ENCODE assay signal across 9 mouse cellular contexts in the genomic region with DNA sequence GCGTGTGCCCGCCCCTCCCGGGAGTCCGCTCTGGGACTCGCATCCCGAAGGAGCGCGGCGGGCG. TPM values are rescaled to one million over a fixed set of nuclear protein-coding genes. Genes with fewer than 3 reads are reported as not detected.
DNase-seq lines count a peak whose midpoint lies in the region; ATAC-seq and TF ChIP-seq lines count a peak whose summit lies in the region.
"Had no signal": no experiment of that assay in that cellular context is flagged by ENCODE, and none has a peak within 500 bp of the region (broad histone marks: within the 10 kb centered on the region; RNA-seq: fewer than 3 reads in every experiment).

A gene (minus strand): TSS at position 47 of the 64 bp plus-strand sequence.

- no peak for TF ChIP-seq EP300 in lung, postnatal 0 days (IDR thresholded peaks at IDR 0.05)

- TF ChIP-seq POLR2A in small intestine, adult 2 months (IDR thresholded peaks at IDR 0.05; ENCODE audit: low read depth, low read length) = no peak

- no peak for DNase-seq in adrenal gland, adult 8-10 months
- no peak for DNase-seq in adrenal gland, adult 18-20 months (ENCODE audit: low spot score in 2 of 2)
- no peak for DNase-seq in lung, postnatal 0 days (ENCODE audit: low spot score)
- DNase-seq in lung, postnatal 10 days = no peak
- DNase-seq in layer of hippocampus, postnatal 36 days = no peak
- no peak for DNase-seq in left cerebral cortex, postnatal 14 days (ENCODE audit: low spot score in 2 of 2)

- peak within 1 kb of the TSS; percentile 55 for H3K4me2 ChIP-seq in lung, postnatal 0 days (replicated peaks; ENCODE audit: low read depth, low read length)
- H3K4me2 ChIP-seq in limb, embryonic 13.5 days (replicated peaks) = peak within 1 kb of the TSS; percentile 54

- peaks cover 68% of the 10 kb centered on the region for H3K27me3 ChIP-seq in lung, postnatal 0 days (replicated peaks; ENCODE audit: insufficient read depth, low read length)
- H3K27me3 ChIP-seq in limb, embryonic 13.5 days = peaks cover 99% of the 10 kb centered on the region
- H3K27me3 ChIP-seq in small intestine, adult 2 months (ENCODE audit: control insufficient read depth, insufficient read depth, low read length) = peaks cover 58% of the 10 kb centered on the region

- no peak for ATAC-seq in lung, postnatal 0 days
- ATAC-seq in limb, embryonic 13.5 days (ENCODE audit: low FRiP score, low read depth) = no peak

- TF ChIP-seq CTCF in lung, postnatal 0 days (IDR thresholded peaks at IDR 0.05) = no peak
- TF ChIP-seq CTCF in small intestine, adult 2 months (IDR thresholded peaks at IDR 0.05; ENCODE audit: extremely low read depth, insufficient read length, insufficient replicate concordance, low read depth, low read length) = no peak

- intact Hi-C loops in left cerebral cortex, postnatal 14 days (cut with DNase I) = no loop called here

- H3K9me3 ChIP-seq in lung, postnatal 0 days (ENCODE audit: low read length) = no peaks in the 10 kb centered on the region
- no peaks in the 10 kb centered on the region for H3K9me3 ChIP-seq in limb, embryonic 13.5 days

- peak within 1 kb of the TSS; percentile 31; the same call in 1 of the 2 replicates for H3K4me3 ChIP-seq in lung, postnatal 0 days (ENCODE audit: low read depth, low read length)
- peak within 1 kb of the TSS; percentile 31 for H3K4me3 ChIP-seq in limb, embryonic 13.5 days
- H3K4me3 ChIP-seq in small intestine, adult 2 months (ENCODE audit: low read depth, low read length) = peak within 1 kb of the TSS; percentile 41

- H3K36me3 ChIP-seq in lung, postnatal 0 days (ENCODE audit: insufficient read depth, low read length) = no peaks in the 10 kb centered on the region
- no peaks in the 10 kb centered on the region for H3K36me3 ChIP-seq in limb, embryonic 13.5 days
- peaks cover 7% of the 10 kb centered on the region; the same call in 1 of the 2 replicates for H3K36me3 ChIP-seq in small intestine, adult 2 months (ENCODE audit: control insufficient read depth, insufficient read depth, low read length)

- WGBS in lung, postnatal 0 days = under 1% methylated on average over 10 of the region's 10 CpGs
- WGBS in limb, embryonic 13.5 days = 0% methylated on average over 10 of the region's 10 CpGs
- WGBS in small intestine, adult 2 months = 2% methylated on average over 10 of the region's 10 CpGs

- peaks cover 3% of the 10 kb centered on the region; the same call in 1 of the 2 replicates for H3K4me1 ChIP-seq in lung, postnatal 0 days (ENCODE audit: insufficient read depth, low read depth, low read length)
- H3K4me1 ChIP-seq in limb, embryonic 13.5 days = peaks cover 24% of the 10 kb centered on the region
- H3K4me1 ChIP-seq in small intestine, adult 2 months (ENCODE audit: control insufficient read depth, insufficient read depth, insufficient read length, low read length) = peaks cover 22% of the 10 kb centered on the region

- H3K27ac ChIP-seq in lung, postnatal 0 days (ENCODE audit: low read length) = no peak within 1 kb of the TSS
- no peak within 1 kb of the TSS for H3K27ac ChIP-seq in limb, embryonic 13.5 days
- H3K27ac ChIP-seq in small intestine, adult 2 months (ENCODE audit: insufficient read depth, low read depth, low read length) = no peak within 1 kb of the TSS

- no peak within 1 kb of the TSS for H3K9ac ChIP-seq in lung, postnatal 0 days (replicated peaks; ENCODE audit: low read depth)
- 0 out of 2 replicates have a peak within 1 kb of the TSS, but pooled peaks have one; percentile 25 for H3K9ac ChIP-seq in limb, embryonic 13.5 days

RNA-seq across cellular contexts. Expression of the gene that starts here (rescaled TPM):
- total RNA-seq in adrenal gland, adult 8-10 months (2022) = 10 to 100 TPM in 3 of 4 experiments, 1 to 10 TPM in 1; 7.9 to 19.1 (median 13.3) TPM
- 10 to 100 TPM in 1 of 2 experiments, 1 to 10 TPM in 1; 6.0 to 12.8 TPM for total RNA-seq in adrenal gland, adult 18-20 months (2021)
- polyA plus RNA-seq in lung, postnatal 0 days (2015; fragmentation: Nextera tagmentation; extraction: Ambion mirVana) = not detected in 2 replicates
- not detected in 2 replicates for polyA plus RNA-seq in limb, embryonic 13.5 days (2015; fragmentation: Nextera tagmentation; extraction: Ambion mirVana)
- 3.5 and 4.9 TPM in 2 replicates for polyA plus RNA-seq in small intestine, adult 2 months (2012; rRNA removed)
- total RNA-seq in layer of hippocampus, postnatal 36 days (2021) = not detected
- not detected for total RNA-seq in left cerebral cortex, postnatal 14 days (2021)
- total RNA-seq: layer of hippocampus, postnatal 14 days had no signal

Comparison
In these comparisons a context has a peak if more than half of its experiments do, and no peak if none do; other contexts are left out.
1. RNA of the gene that starts here (total RNA-seq): 7.9 to 19.1 TPM in adrenal gland, adult 8-10 months and 6.0 to 12.8 TPM in adrenal gland, adult 18-20 months; not detected in left cerebral cortex, postnatal 14 days and not detected in layer of hippocampus, postnatal 36 days; every median in the first group is over 4 times any median in the second.
2. Peak in every context shown above with its lines, with median percentiles within 50 percentile points of each other: H3K4me3 ChIP-seq.